Mouse (Mus musculus): ENCODE measurements around the gene Ing5.
"Not testable (repeated sequence)": the region's sequence is repeated elsewhere in the genome, so short reads cannot be mapped to it uniquely, and the experiment has no call there.

The Ing5 gene

GRCm38 (mm10) chr1:93811495-93812039, 7.8 kb downstream of the Ing5 start:
- no peak for DNase-seq (ENCODE audit: low read depth)

DNA sequence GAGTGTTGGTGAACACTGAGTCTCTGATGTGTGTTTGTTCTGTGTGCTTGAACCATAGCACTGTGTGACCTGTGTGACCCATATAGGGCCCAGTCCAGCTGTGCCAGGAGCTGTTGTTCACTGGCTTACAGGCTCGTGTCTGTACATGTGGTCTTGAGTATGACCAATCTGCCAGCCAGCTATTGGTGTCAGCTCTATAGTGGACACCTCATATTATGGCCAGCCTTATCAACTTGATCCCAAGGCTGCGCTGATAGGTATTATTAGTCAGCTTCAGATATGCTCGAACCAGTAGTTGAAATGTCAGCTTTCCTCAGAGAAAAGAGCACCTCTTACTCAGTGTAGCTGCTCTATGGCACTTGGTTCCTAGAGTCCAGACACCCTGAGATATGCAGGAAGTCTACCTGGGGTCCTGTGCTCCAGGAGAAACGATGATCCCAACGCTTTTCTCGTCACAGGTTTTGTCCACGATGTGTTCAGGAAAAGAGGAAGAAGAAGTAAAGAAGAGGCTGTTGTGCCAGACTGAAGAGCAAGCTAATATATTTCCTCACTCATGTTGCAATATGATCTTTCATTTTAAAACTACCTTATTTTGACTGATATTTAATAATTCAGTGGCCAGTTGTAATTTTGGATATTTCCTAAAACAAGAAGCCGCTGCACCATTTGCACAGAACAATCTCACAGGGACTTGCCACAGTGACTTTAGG, 14.2 kb downstream of the Ing5 start:
- no peak for DNase-seq (ENCODE audit: low read depth)

DNA sequence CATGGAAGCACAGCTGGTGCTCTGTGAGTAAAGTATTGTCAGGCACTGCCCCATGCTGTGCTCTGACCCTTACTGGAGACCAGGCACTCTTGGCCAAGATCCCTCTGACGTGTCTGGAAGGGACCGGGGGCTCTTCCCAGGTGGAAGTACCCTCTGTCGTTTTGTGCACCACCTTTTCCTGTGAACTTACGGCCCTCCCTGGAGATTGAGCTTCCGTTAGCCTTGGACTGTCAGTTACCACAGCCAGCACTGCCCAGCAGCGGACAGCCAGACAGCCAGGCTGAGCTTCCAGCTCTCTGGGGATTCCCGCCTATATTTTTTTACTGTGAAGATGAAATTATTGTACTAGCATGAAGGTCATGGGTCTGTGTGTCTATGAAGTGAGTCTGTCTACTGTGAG, 15.0 kb downstream of the Ing5 start:
- DNase-seq (ENCODE audit: low read depth), result no peak

DNA sequence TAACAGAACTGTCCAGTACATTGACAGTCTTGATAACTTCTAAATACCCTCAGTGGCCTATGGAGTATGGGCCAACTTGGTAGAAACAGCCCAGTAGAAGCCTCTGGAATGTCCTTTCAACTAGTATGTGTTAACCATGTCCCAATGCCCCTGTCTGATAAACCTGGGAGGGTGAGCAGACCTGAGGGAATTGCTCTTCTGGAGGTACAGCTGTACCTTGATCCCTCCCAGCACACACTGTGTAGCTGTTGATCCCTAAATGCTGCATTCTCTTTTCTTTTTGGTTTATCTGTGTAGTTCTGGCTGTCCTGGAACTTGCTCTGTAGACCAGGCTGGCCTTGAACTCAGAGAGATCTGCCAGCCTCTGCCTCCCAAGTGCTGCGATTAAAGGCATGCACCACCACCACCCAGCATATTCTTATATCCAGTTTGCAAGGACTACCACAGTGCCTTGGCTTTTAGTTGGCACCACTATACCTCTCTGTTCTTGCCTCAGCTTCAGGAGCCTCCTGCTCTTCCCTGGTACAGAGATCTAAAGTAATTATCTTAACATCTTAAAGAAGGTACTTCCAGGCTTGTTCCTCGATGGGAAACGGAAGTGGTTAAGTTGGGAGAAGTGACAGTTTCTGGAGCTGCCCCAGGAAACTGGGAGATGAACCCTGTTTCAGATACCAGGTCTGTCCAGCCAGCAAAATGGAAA, 20.2 kb downstream of the Ing5 start:
- no peak for DNase-seq (ENCODE audit: low read depth)

GRCm38 (mm10) chr1:93824609-93825008, 20.8 kb downstream of the Ing5 start, which contains the start of gene D2hgdh:
Gene D2hgdh (plus strand): TSS chr1:93824909.
- DNase-seq (ENCODE audit: low read depth), result no peak

DNA sequence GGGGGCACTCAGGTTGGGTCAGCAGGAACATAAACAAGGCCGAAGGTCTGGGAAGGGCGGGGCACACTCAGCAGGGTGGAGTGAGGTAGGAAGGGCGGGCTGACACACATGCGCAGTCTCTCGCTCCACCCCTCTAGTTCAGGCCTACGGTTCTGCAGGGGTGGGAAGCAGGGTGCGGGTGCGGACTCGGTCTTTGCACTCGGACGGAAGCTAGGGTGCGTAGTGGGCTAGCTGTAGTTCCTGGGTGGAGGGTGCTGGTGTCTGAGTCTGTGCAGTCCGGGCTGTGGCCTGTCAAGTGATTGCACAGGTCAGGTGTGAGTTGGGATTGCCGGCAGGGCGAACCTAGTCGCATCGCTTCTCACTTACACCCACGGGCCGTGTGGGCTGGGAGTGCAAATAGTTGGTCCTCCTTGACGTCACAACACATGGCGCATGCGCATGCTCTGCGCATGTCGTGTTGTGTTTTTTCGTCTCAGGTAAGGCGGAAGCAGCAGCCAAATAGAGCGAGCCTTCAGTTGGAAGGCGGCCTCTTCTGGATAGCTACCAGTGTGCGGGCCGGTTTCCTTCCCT, 21.4 kb downstream of the Ing5 start:
- peak; percentile 100 for DNase-seq (ENCODE audit: low read depth)

- DNase-seq (ENCODE audit: low read depth), result peak; percentile 13
These were observed 22.2 kb downstream of the Ing5 start for GRCm38 (mm10) chr1:93825771-93826539.

- DNase-seq (ENCODE audit: low read depth), result no peak
These were observed 22.7 kb downstream of the Ing5 start for GRCm38 (mm10) chr1:93826540-93826835.

DNA sequence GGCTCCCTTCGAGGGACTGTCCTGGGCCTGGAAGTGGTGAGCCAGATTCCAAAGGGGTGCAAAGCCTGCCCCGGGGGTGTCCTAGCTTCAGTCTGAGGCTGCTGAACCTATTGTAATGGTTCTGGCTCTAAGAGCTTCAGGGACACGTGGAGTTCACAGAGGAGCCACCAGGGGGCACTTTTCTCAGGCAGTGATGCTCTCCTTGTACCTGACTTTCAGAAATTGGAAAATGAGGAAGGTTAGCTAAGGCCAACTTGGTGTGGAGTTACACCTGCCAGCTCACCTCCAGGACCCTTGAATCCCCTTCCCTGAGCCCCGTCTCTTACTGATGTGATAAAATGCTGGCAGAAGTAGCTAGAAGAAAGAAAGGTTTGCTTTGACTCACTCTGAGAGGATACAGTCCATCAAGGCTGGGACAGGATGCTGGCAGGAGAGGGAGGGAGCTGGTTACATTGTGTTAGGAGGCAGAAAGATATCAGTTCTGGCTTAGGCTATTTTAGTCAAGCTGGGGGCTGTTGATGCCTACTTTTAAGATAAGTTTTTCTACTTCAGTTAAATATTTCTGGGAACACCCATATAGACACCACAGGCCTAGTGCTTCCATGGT, 29.1 kb downstream of the Ing5 start:
- DNase-seq (ENCODE audit: low read depth), result peak; percentile 28

GRCm38 (mm10) chr1:93834671-93835150, 30.9 kb downstream of the Ing5 start:
- DNase-seq (ENCODE audit: low read depth), result no peak

DNA sequence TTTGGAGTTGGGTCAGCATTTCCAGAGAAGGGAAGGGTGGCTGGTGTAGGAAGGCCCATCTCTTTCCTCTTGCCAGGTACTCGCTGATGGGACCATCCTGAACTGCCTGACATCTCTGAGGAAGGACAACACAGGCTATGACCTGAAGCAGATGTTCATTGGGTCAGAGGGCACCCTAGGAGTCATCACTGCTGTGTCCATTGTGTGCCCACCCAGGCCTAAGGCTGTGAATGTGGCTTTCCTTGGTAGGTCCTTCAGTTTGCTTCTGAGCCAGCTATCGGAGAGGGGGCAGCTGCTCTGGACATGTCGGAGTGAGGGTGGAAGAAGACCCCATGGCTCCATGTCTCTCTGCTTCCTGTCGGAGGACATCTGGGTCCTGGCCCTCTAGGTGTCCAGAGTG, 31.4 kb downstream of the Ing5 start:
- DNase-seq (ENCODE audit: low read depth), result no peak

- no peak for DNase-seq (ENCODE audit: low read depth)
These were observed 32.2 kb downstream of the Ing5 start for GRCm38 (mm10) chr1:93835876-93836531.

DNA sequence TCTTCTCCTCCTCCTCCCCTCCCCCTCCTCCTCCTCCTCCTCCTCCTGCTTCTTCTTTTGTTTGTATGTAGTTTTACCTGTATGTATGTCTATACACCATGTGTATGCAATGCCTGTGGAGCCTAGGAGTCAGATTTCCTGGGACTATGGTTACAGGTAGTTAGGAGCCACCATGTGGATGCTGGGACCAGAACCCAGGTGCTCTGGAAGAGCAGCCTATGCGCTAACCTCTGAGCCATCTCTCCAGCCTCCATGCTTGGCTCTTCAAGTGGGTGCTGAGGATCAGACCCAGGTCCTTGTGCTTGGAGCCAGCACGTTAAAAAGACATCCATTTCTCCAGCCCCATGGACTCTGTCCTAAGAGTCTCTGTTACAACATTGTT, 32.8 kb downstream of the Ing5 start:
- no peak for DNase-seq (ENCODE audit: low read depth)

GRCm38 (mm10) chr1:93837335-93837734, 33.6 kb downstream of the Ing5 start:
- no peak for DNase-seq (ENCODE audit: low read depth)

GRCm38 (mm10) chr1:93838569-93838968, 34.8 kb downstream of the Ing5 start:
- not testable (repeated sequence) for DNase-seq (ENCODE audit: low read depth)

DNA sequence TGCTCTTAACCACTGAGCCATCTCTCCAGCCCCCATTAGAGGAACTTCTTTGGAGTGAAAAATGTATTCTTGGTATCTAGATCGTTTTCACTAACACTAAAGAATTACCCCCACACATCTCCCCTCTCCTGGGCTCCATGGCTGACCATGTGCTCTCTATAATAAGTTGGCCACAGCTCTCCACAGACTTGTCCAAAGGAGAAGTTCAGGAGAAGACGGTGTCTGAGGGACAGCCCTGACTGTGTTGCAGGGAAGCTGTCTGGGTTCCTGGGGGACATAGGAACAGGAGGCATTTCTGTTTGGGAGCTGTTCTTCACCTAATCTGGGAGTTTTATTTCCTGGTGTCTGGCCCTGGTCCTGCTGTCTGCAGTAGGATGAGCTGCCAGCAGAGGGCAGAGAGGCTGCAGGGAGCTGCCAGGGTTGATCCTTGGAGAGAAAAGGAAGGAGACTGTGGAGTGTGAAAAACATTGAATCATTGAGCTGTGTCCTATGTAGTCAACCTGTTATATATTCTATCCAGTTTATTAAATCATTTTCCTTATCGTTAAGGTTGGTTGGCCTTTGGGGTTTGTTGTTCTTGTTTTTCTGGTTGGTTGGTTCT, 42.1 kb downstream of the Ing5 start:
- not testable (repeated sequence) for DNase-seq (ENCODE audit: low read depth)

GRCm38 (mm10) chr1:93855790-93856189, 52.0 kb downstream of the Ing5 start:
- DNase-seq (ENCODE audit: low read depth), result not testable (repeated sequence)

GRCm38 (mm10) chr1:93857370-93857769, 53.6 kb downstream of the Ing5 start:
- no peak for DNase-seq (ENCODE audit: low read depth)

- DNase-seq (ENCODE audit: low read depth), result no peak
These were observed 54.2 kb downstream of the Ing5 start for GRCm38 (mm10) chr1:93857991-93858390.

GRCm38 (mm10) chr1:93859619-93860018, 55.9 kb downstream of the Ing5 start:
- DNase-seq (ENCODE audit: low read depth), result no peak

GRCm38 (mm10) chr1:93861048-93861447, 57.3 kb downstream of the Ing5 start, which contains the start of gene Gal3st2:
Gene Gal3st2 (plus strand): TSS chr1:93861306.
- DNase-seq (ENCODE audit: low read depth), result not testable (repeated sequence)
